Comparison of ENCODE assay signal across 8 mouse cellular contexts in the genomic region with DNA sequence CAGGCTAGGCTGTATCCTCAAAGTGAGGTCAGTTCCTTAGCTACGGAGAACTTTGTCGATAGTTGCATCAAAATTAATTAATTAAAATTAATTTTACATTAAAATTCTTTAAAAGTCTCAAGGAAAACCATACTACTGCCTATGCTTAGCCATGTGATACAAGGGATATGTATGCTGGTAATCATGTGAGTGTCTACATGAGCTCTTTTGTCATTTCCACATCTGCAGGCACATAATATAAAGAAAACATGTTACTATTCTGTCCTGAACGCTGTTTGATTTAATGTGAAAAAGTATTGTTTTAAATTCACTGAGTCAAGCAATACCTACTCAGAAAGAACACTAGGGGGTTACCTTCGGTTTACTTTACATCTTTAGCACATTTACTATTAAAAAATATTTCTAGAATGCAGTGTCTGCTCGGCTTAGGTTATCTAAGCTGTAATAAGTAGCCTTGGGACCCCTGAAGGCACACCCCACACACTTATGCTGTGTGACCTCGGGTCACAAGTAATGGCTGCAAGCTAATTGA.
DNase-seq lines count a peak whose midpoint lies in the region; ATAC-seq and TF ChIP-seq lines count a peak whose summit lies in the region.

No protein-coding gene starts in this region.

- no peak for DNase-seq in layer of hippocampus, adult 2 months (ENCODE audit: low spot score in 2 of 2)
- no peak for DNase-seq in layer of hippocampus, adult 18-20 months (ENCODE audit: low spot score in 2 of 2)
- no peak for DNase-seq in forebrain, embryonic 10.5 days (ENCODE audit: extremely low spot score, low spot score)
- no peak for DNase-seq in limb, embryonic 10.5 days (ENCODE audit: low spot score)
- DNase-seq in urinary bladder, postnatal 36 days (ENCODE audit: low spot score in 2 of 2), result no peak
- no peak for DNase-seq in gastrocnemius, adult 18-20 months (ENCODE audit: low spot score)

- peak; percentile 89 for ATAC-seq in neural tube, embryonic 12.5 days (ENCODE audit: low FRiP score, low read depth)
- no peak for ATAC-seq in erythroid progenitor cell, adult 5-6 weeks (replicated peaks; ENCODE audit: low FRiP score, poor library complexity, severe bottlenecking)

- no peaks in the 10 kb centered on the region for H3K27me3 ChIP-seq in forebrain, embryonic 10.5 days (ENCODE audit: poor library complexity, severe bottlenecking)
- no peaks in the 10 kb centered on the region for H3K27me3 ChIP-seq in limb, embryonic 10.5 days (ENCODE audit: low read depth, poor library complexity, severe bottlenecking)
- H3K27me3 ChIP-seq in neural tube, embryonic 12.5 days (replicated peaks), result no peaks in the 10 kb centered on the region

- WGBS in forebrain, embryonic 10.5 days, result 45% methylated on average over 6 of the region's 6 CpGs
- 32% methylated on average over 6 of the region's 6 CpGs for WGBS in limb, embryonic 10.5 days
- 22% methylated on average over 6 of the region's 6 CpGs for WGBS in neural tube, embryonic 12.5 days

- peaks cover 45% of the 10 kb centered on the region for H3K4me1 ChIP-seq in forebrain, embryonic 10.5 days
- peaks cover 29% of the 10 kb centered on the region for H3K4me1 ChIP-seq in limb, embryonic 10.5 days
- H3K4me1 ChIP-seq in neural tube, embryonic 12.5 days, result peaks cover 20% of the 10 kb centered on the region

- H3K4me3 ChIP-seq in layer of hippocampus, adult 2 months, result peak overlapping the region; percentile 63
- peak overlapping the region; percentile 56 for H3K4me3 ChIP-seq in forebrain, embryonic 10.5 days
- peak overlapping the region; percentile 62 for H3K4me3 ChIP-seq in limb, embryonic 10.5 days
- H3K4me3 ChIP-seq in neural tube, embryonic 12.5 days, result peak overlapping the region; percentile 43

- peak overlapping the region; percentile 94 for H3K27ac ChIP-seq in layer of hippocampus, adult 2 months
- peak overlapping the region; percentile 91 for H3K27ac ChIP-seq in forebrain, embryonic 10.5 days
- H3K27ac ChIP-seq in limb, embryonic 10.5 days, result peak overlapping the region; percentile 94
- H3K27ac ChIP-seq in neural tube, embryonic 12.5 days, result peak overlapping the region; percentile 48

- 0 out of 2 replicates have a peak, but pooled peaks cover 2% of the 10 kb centered on the region for H3K9me3 ChIP-seq in forebrain, embryonic 10.5 days
- H3K9me3 ChIP-seq in limb, embryonic 10.5 days (replicated peaks), result no peaks in the 10 kb centered on the region
- H3K9me3 ChIP-seq in neural tube, embryonic 12.5 days, result no peaks in the 10 kb centered on the region

- H3K4me2 ChIP-seq in neural tube, embryonic 12.5 days (replicated peaks), result peak overlapping the region; percentile 58

- H3K9ac ChIP-seq in neural tube, embryonic 12.5 days, result peak overlapping the region; percentile 60

- H3K36me3 ChIP-seq in forebrain, embryonic 10.5 days (replicated peaks), result peaks cover 15% of the 10 kb centered on the region
- H3K36me3 ChIP-seq in limb, embryonic 10.5 days, result peaks cover 10% of the 10 kb centered on the region
- H3K36me3 ChIP-seq in neural tube, embryonic 12.5 days, result no peaks in the 10 kb centered on the region

- 0 out of 2 replicates have a peak, but pooled peaks have one; percentile 20 for TF ChIP-seq CTCF in layer of hippocampus, adult 2 months (conservative IDR thresholded peaks at IDR 0.05)
